Mouse (Mus musculus): ENCODE data around the gene Nlrc5.

- TF ChIP-seq CTCF (IDR thresholded peaks at IDR 0.05; ENCODE audit: borderline replicate concordance, control insufficient read depth, extremely low read depth, insufficient read depth, low read length, poor library complexity) (no peak), POLR2A (IDR thresholded peaks at IDR 0.05; ENCODE audit: control insufficient read depth, extremely low read depth, insufficient read depth, low read length, poor library complexity) (no peak)
Observed at GRCm38 (mm10) chr8:94543981-94544380, 109.8 kb downstream of the Nlrc5 start.

All from thymus, adult 2 months (tissue).